Mouse (Mus musculus): ENCODE measurements around the gene Sgo2b. TPM values are rescaled to one million over a fixed set of nuclear protein-coding genes. Genes with fewer than 3 reads are reported as not detected.
A peak's percentile ranks its signal among the peaks of the same experiment; 100 is the strongest.
"Not testable (repeated sequence)": the region's sequence is repeated elsewhere in the genome, so short reads cannot be mapped to it uniquely, and the experiment has no call there.

The Sgo2b gene
- not detected for total RNA-seq (2022)

GRCm38 (mm10) chr8:63951626-63952377, at the start of gene Sgo2b:
TSS of gene Sgo2b (minus strand) at chr8:63952248.
- DNase-seq (ENCODE audit: low spot score in 2 of 2), result no peak

GRCm38 (mm10) chr8:63970612-63971391, 18.8 kb upstream of the Sgo2b start:
- not testable (repeated sequence) for DNase-seq (ENCODE audit: low spot score in 2 of 2)

DNA sequence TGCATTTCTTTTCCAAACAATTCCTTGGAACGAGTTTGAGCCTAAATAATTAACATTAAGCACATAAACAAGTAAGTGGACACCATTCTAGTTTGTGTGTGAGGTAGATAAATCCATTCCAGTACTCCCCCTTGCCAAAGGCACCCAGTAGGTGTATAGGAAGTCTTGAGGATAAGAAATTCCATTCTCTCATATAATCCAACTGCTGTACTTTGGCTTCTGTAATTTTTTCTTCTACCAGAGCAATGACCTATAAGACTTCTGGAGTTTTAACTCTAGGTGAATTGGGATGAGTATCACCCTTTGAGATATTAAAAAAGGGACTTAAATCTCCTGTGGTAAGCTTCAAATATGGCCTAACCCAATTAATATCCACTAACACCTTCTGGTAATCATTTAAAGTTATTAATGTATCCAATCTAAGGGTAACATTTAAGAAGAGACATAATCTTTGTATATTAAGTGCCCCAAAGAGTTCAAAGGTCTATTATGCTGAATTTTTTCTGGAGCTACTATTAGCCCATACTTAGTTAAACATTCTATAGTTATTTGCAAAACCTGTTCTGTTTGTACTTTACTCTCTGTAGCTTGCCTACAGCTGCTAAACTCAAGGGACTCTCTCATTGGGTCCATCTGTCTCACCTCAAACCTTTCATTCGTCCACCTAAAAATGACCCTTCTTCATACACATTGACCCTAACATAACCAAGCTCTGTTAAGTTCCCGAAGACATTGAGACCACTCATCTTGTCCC, 9.2 kb upstream of the Sgo2b start:
- DNase-seq (ENCODE audit: low spot score in 2 of 2), result no peak

DNA sequence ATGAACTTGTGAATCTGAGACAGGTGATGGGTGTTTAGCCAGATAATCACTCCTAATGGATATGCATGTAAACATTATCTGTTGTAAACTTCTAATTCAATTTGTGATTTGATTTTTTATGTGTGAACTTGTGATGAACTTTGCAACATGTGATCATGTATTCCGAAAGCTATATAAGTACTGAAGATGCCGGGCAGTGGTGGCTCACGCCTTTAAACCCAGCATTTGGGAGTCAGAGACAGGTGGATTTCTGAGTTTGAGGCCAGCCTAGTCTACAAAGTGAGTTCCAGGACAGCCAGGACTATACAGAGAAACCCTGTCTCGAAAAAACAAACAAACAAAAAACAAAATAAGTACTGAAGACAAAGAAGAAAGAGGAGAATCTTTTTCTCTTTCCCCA, 1.8 kb upstream of the Sgo2b start:
- not testable (repeated sequence) for DNase-seq (ENCODE audit: low spot score in 2 of 2)

DNA sequence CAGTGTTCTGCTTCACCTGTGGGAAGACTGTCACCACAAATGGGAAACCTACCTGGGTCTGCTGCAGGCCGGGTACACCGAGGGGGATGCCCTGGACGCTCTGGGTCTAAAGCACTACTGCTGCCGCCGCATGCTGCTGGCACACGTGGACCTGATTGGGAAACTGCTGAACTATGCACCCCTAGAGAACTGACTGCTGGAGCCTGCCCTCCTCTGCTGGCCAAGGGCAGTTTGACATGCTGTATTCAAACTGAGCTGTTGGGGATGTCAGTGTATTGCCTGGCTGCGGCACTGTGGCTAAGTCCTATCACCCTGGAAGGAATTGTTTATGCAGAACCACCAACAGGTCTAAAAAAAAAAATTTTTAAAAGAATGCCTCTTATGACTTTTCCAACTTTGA, 18.9 kb downstream of the Sgo2b start:
- no peak for DNase-seq (ENCODE audit: low spot score in 2 of 2)

DNA sequence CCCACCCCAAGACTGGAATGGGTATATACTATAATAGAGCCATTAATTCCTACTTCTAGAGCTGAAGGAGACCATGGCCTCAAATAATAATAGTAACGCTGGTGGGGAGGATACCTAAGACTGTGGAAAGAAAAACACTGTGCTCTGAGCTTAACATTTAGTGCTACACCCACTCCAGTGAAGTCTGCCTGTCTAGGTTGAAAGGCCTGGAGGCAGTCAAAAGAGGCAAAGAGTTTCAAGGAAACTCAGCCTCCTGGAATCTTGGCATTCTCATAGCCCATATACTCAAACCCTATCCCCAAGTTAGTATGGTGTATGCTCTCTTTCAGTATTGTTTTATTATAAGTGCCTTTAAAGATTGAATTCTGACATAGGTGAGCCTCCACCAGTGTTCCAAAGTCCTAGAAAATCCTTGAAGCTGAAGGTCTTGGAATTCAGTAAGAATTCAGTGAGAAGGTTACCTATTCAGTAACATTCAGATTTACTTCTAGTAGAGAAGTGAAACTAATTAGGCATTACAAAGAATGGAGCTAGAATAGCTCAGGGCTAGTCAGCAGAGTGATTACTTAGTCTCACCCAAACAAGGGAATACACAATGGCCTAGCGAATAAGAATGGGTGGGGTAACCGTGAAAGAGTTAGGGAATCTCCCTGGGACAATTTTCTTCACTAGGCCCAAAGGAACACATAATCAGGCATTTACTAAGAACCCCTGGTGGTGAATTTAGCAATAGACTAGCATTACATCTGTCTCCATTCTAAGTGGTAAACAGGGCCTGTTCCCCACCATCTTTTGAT, 22.5 kb downstream of the Sgo2b start:
- no peak for DNase-seq (ENCODE audit: low spot score in 2 of 2)

- no peak for DNase-seq (ENCODE audit: low spot score in 2 of 2)
Observed at GRCm38 (mm10) chr8:63921257-63921960, 30.6 kb downstream of the Sgo2b start.

GRCm38 (mm10) chr8:63895096-63895495, 57.0 kb downstream of the Sgo2b start:
- no peak for DNase-seq (ENCODE audit: low spot score in 2 of 2)

GRCm38 (mm10) chr8:63878353-63878752, 73.7 kb downstream of the Sgo2b start:
- no peak for DNase-seq (ENCODE audit: low spot score in 2 of 2)

DNA sequence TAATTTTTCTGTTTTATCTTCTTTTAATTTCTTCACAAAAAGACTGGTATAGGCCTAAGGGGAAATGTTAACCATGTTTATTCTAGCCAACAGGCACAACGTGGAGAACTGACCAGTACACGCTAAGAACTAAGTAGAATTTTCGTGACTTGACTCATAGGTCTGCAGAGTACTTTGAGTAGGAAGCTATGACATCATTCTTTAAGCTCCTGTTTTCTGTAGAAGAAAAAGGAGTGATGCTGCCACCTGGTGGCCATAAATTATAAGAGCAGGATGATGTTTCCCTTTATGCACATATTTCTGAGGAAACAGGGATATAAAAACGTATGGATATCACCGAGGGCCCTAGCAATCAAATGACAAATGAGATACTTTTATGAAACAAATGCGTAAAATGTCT, 74.7 kb downstream of the Sgo2b start:
- DNase-seq (ENCODE audit: low spot score in 2 of 2), result peak; percentile 63 to 84

GRCm38 (mm10) chr8:63876949-63877348, 75.1 kb downstream of the Sgo2b start:
- no peak for DNase-seq (ENCODE audit: low spot score in 2 of 2)
